Mouse (Mus musculus): ENCODE data around the gene Fbxo45.

Gene Fbxo45

DNA sequence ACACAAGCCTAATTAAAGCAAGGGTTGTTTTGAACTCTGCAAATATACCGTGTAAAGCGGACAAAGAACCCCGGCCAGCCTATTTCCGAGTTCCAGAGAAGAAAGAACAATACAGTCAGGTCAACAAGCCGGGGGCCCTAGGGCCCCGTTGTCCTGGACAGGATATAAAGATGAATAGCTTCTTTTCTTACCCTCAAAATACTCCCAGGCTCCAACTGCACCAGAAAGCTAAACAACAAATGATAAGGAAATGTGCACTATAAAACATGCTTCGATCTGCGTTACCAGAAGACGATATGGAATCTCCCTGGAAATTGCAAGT is 46.0 kb downstream of the Fbxo45 start:
- DNase-seq, result no peak

- peak; percentile 67 for DNase-seq
These were observed 46.5 kb downstream of the Fbxo45 start for GRCm38 (mm10) chr16:32200256-32201003.

GRCm38 (mm10) chr16:32190011-32190441 is 56.9 kb downstream of the Fbxo45 start:
- no peak for DNase-seq

GRCm38 (mm10) chr16:32189109-32189508 is 57.8 kb downstream of the Fbxo45 start:
- DNase-seq, result peak; percentile 41

DNA sequence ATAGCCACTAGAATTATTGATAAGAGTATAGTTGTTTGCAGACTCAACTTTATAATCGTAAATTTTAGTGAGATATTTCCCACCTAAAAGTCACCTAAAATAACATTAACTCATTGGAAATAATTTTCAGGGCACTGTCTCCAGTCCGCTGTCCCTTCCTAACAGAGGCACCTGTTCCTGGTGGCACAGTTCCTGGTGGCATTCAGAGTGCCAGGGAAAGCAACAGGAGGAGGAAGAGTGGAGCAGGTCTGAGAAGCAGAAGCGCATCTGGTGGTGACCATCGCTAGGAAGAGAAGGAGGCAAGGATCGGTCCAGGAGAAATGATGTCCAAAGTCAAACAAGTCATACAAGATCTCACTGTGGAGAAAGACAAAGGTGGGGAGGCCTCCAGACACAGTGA is 60.9 kb downstream of the Fbxo45 start:
- no peak for DNase-seq
